Mouse (Mus musculus): ENCODE measurements around the gene Gm49358. TPM values are rescaled to one million over a fixed set of nuclear protein-coding genes. Genes with fewer than 3 reads are reported as not detected.

The Gm49358 gene
- total and polyA plus RNA-seq, 3 experiments: 2.0 TPM; not detected in 2

GRCm38 (mm10) chr10:86777614-86778319 lies 14.0 kb downstream of the Gm49358 start:
- DNase-seq (ENCODE audit: extremely low read depth): no peak
- in situ Hi-C loops (cut with MboI; ENCODE audit: low pct_ligation_motif_present, low pct_unique_long_range_greater_than_20kb, low sequenced_read_pairs): no loop called here
- Histone ChIP-seq H3K4me3 (replicated peaks in 1 of 3; ENCODE audit: low read depth in 2 of 3, low read length in 2 of 3, poor library complexity in 1 of 3) (peak overlapping the region; percentile 67 to 84 (median 68)), H3K27me3 (replicated peaks) (no peaks in the 10 kb centered on the region), H3K36me3 (replicated peaks in 1 of 2; ENCODE audit: control insufficient read depth in 1 of 2, insufficient read depth in 1 of 2, low read length in 1 of 2) (peaks cover 0 to 3% of the 10 kb centered on the region in 2 experiments), H3K9me3 (replicated peaks; ENCODE audit: low read length) (no peaks in the 10 kb centered on the region), H3K27ac (ENCODE audit: insufficient read depth, low read depth) (peak overlapping the region; percentile 44; the same call in 1 of the 2 replicates), H3K79me2 (replicated peaks; ENCODE audit: control insufficient read depth, extremely low read depth, insufficient read depth, poor library complexity, severe bottlenecking) (peaks cover 13% of the 10 kb centered on the region), H3K4me2 (ENCODE audit: insufficient read depth, low read depth, poor library complexity, severe bottlenecking) (peak overlapping the region; percentile 53), H3K4me1 (ENCODE audit: control insufficient read depth in 1 of 2, insufficient read depth in 2 of 2) (peaks cover 3 to 26% of the 10 kb centered on the region in 2 experiments; a peak in 3 of 4 replicates), H3K9ac (ENCODE audit: insufficient read depth, low read depth) (peak overlapping the region; percentile 84)
- TF ChIP-seq MAX (IDR thresholded peaks at IDR 0.05; ENCODE audit: low read length): peak; percentile 32; the same call in 1 of the 2 replicates
- TF ChIP-seq IRF4 (IDR thresholded peaks at IDR 0.05; ENCODE audit: low read depth, low read length): 0 out of 2 replicates have a peak, but pooled peaks have one; percentile 26
- TF ChIP-seq TCF12 (IDR thresholded peaks at IDR 0.05; ENCODE audit: low read depth, low read length): no peak
- TF ChIP-seq JUN (IDR thresholded peaks at IDR 0.05; ENCODE audit: insufficient read depth, low read depth, low read length): no peak
- TF ChIP-seq ZNF384 (IDR thresholded peaks at IDR 0.05; ENCODE audit: low read depth, low read length): no peak
- TF ChIP-seq ZKSCAN1 (IDR thresholded peaks at IDR 0.05; ENCODE audit: borderline replicate concordance, low read depth, low read length): no peak
- no peak for TF ChIP-seq MEF2A (IDR thresholded peaks at IDR 0.05; ENCODE audit: borderline replicate concordance, low read depth, low read length)
- TF ChIP-seq SIN3A (IDR thresholded peaks at IDR 0.05; ENCODE audit: low read length): peak; percentile 3; the same call in 1 of the 2 replicates
- TF ChIP-seq ZC3H11A (IDR thresholded peaks at IDR 0.05; ENCODE audit: low read depth, low read length): no peak
- TF ChIP-seq KAT2A (IDR thresholded peaks at IDR 0.05; ENCODE audit: insufficient replicate concordance, low read length): no peak
- TF ChIP-seq MYC (IDR thresholded peaks at IDR 0.05; ENCODE audit: low read depth, low read length): 0 out of 2 replicates have a peak, but pooled peaks have one; percentile 12
- TF ChIP-seq JUND (conservative IDR thresholded peaks at IDR 0.05; ENCODE audit: low read depth, low read length): no peak
- no peak for TF ChIP-seq UBTF (IDR thresholded peaks at IDR 0.05; ENCODE audit: low read depth, low read length)
- TF ChIP-seq EP300 (IDR thresholded peaks at IDR 0.05; ENCODE audit: low read length): peak; percentile 37; the same call in 1 of the 2 replicates
- TF ChIP-seq NRF1 (IDR thresholded peaks at IDR 0.05; ENCODE audit: low read depth, low read length): no peak
- TF ChIP-seq ZMIZ1 (IDR thresholded peaks at IDR 0.05; ENCODE audit: low read depth, low read length): no peak
- no peak for TF ChIP-seq USF1 (IDR thresholded peaks at IDR 0.05; ENCODE audit: low read depth, low read length)
- TF ChIP-seq USF2 (conservative IDR thresholded peaks at IDR 0.05; ENCODE audit: low read depth, low read length): no peak
- no peak for TF ChIP-seq SMC3 (IDR thresholded peaks at IDR 0.05; ENCODE audit: low read depth, low read length)
- TF ChIP-seq NELFE (IDR thresholded peaks at IDR 0.05; ENCODE audit: low read depth, low read length): no peak
- TF ChIP-seq MXI1 (IDR thresholded peaks at IDR 0.05; ENCODE audit: low read depth, low read length): peak; percentile 66
- TF ChIP-seq BHLHE40 (IDR thresholded peaks at IDR 0.05; ENCODE audit: low read depth, low read length): 0 out of 2 replicates have a peak, but pooled peaks have one; percentile 23
- no peak for TF ChIP-seq ETS1 (conservative IDR thresholded peaks at IDR 0.05; ENCODE audit: low read depth, low read length)
- dilution Hi-C loops (cut with MboI; ENCODE audit: extremely low pct_ligation_motif_present, extremely low pct_unique_long_range_greater_than_20kb, low sequenced_read_pairs): no loop called here

Measured in CH12.LX (cell line).